9 mouse cellular contexts compared by ENCODE assay signal in the genomic region with DNA sequence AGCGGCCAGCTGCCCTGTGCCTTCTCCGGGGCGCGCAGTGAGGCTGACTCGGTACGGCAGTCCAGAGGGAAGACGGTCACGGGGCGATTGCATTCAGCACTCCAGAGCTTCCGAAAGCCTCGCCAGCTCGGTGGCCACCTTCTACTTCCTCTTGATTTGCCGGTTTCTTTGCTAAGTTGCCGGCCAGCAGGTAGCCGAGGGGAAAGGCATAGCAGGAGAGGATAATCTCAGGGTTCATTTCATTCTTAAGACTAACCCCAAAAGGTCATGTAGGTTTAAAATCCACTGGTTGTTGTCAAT. TPM values are rescaled to one million over a fixed set of nuclear protein-coding genes. Genes with fewer than 3 reads are reported as not detected.
DNase-seq lines count a peak whose midpoint lies in the region; ATAC-seq and TF ChIP-seq lines count a peak whose summit lies in the region.
"Had no signal": no experiment of that assay in that cellular context is flagged by ENCODE, and none has a peak within 500 bp of the region (broad histone marks: within the 10 kb centered on the region; RNA-seq: fewer than 3 reads in every experiment).

No protein-coding gene starts in this region.

- H3K4me1 ChIP-seq in heart, embryonic 11.5 days (ENCODE audit: control insufficient read depth, insufficient read depth, low read length): no peaks in the 10 kb centered on the region
- no peaks in the 10 kb centered on the region for H3K4me1 ChIP-seq in bone marrow macrophage, adult 2 months (ENCODE audit: control insufficient read depth, insufficient read depth, low read length)
- H3K4me1 ChIP-seq in hindbrain, embryonic 12.5 days: 0 out of 2 replicates have a peak, but pooled peaks cover 2% of the 10 kb centered on the region
- peaks cover 33% of the 10 kb centered on the region for H3K4me1 ChIP-seq in megakaryocyte, embryonic 14.5 days

- DNase-seq in heart, postnatal 25 days (ENCODE audit: low spot score): no peak
- no peak for DNase-seq in embryo, embryonic 10.5 days (ENCODE audit: low spot score)
- no peak for DNase-seq in cerebellum, adult 9-11 months
- no peak for DNase-seq in lung, postnatal 10 days

- H3K27ac ChIP-seq in heart, embryonic 11.5 days (ENCODE audit: low read depth, low read length): peak overlapping the region; percentile 91
- no peak overlapping the region for H3K27ac ChIP-seq in bone marrow macrophage, adult 2 months (ENCODE audit: insufficient read depth, low read depth, low read length)
- peak overlapping the region; percentile 97 for H3K27ac ChIP-seq in hindbrain, embryonic 12.5 days

- no peaks in the 10 kb centered on the region; the same call in 1 of the 2 replicates for H3K36me3 ChIP-seq in heart, embryonic 11.5 days (ENCODE audit: control insufficient read depth, insufficient read depth, low read length)
- 0 out of 2 replicates have a peak, but pooled peaks cover 1% of the 10 kb centered on the region for H3K36me3 ChIP-seq in hindbrain, embryonic 12.5 days
- no peaks in the 10 kb centered on the region for H3K36me3 ChIP-seq in megakaryocyte, embryonic 14.5 days (replicated peaks; ENCODE audit: low read length)

- no peaks in the 10 kb centered on the region for H3K9me3 ChIP-seq in heart, embryonic 11.5 days (replicated peaks; ENCODE audit: control insufficient read depth, low read length)
- no peaks in the 10 kb centered on the region for H3K9me3 ChIP-seq in hindbrain, embryonic 12.5 days (replicated peaks)
- H3K9me3 ChIP-seq in megakaryocyte, embryonic 14.5 days: no peaks in the 10 kb centered on the region

- no peak for ATAC-seq in heart, embryonic 11.5 days (replicated peaks; ENCODE audit: insufficient number of reproducible peaks, low FRiP score, low TSS enrichment)
- no peak for ATAC-seq in hindbrain, embryonic 12.5 days (ENCODE audit: low FRiP score)

- peak overlapping the region; percentile 64 for H3K4me2 ChIP-seq in heart, embryonic 11.5 days
- H3K4me2 ChIP-seq in hindbrain, embryonic 12.5 days (replicated peaks): peak overlapping the region; percentile 72

- no peaks in the 10 kb centered on the region for H3K27me3 ChIP-seq in heart, embryonic 11.5 days (ENCODE audit: control insufficient read depth, insufficient read depth, low read length)
- no peaks in the 10 kb centered on the region for H3K27me3 ChIP-seq in hindbrain, embryonic 12.5 days
- peaks cover 41% of the 10 kb centered on the region for H3K27me3 ChIP-seq in megakaryocyte, embryonic 14.5 days (replicated peaks)
- H3K27me3 ChIP-seq: CH12.LX had no signal

- no peak for TF ChIP-seq CTCF in bone marrow macrophage, adult 2 months (IDR thresholded peaks at IDR 0.05; ENCODE audit: low read depth, low read length)

- TF ChIP-seq POLR2A in bone marrow macrophage, adult 2 months (IDR thresholded peaks at IDR 0.05; ENCODE audit: borderline replicate concordance, low read depth, low read length): no peak

- 2% methylated on average over 15 of the region's 15 CpGs for WGBS in heart, embryonic 11.5 days (ENCODE audit: insufficient replicate concordance)
- WGBS in hindbrain, embryonic 12.5 days: under 1% methylated on average over 15 of the region's 15 CpGs

- peak overlapping the region; percentile 78 for H3K4me3 ChIP-seq in heart, embryonic 11.5 days (ENCODE audit: low read depth, low read length)
- peak overlapping the region; percentile 23; the same call in 1 of the 2 replicates for H3K4me3 ChIP-seq in bone marrow macrophage, adult 2 months (ENCODE audit: insufficient read depth, low read length)
- peak overlapping the region; percentile 87 for H3K4me3 ChIP-seq in hindbrain, embryonic 12.5 days
- H3K4me3 ChIP-seq in megakaryocyte, embryonic 14.5 days (replicated peaks): peak overlapping the region; percentile 92

- intact Hi-C loops in heart, postnatal 25 days (cut with DNase I): loop anchor here (10.0 kb wide), 1 partner anchor 299 kb away; no protein-coding TSS in a partner anchor

- H3K9ac ChIP-seq in heart, embryonic 11.5 days (ENCODE audit: low read depth, low read length): peak overlapping the region; percentile 93
- H3K9ac ChIP-seq in hindbrain, embryonic 12.5 days: peak overlapping the region; percentile 92

RNA-seq across cellular contexts. Expression of a gene that starts 2.6 kb away (rescaled TPM):
- polyA plus RNA-seq in heart, embryonic 11.5 days (2014; fragmentation: Nextera tagmentation; extraction: Ambion mirVana): 46.9 and 52.5 TPM in 2 replicates
- total RNA-seq in heart, postnatal 25 days (2021): 1 to 10 TPM; 6.5 to 6.9 TPM
- 0.13 and 0.48 TPM in 2 replicates for polyA plus RNA-seq in bone marrow macrophage, adult 2 months (2012; ENCODE audit: insufficient read depth, insufficient read length, missing spikeins)
- polyA plus RNA-seq in hindbrain, embryonic 12.5 days (2016; fragmentation: Nextera tagmentation; extraction: Ambion mirVana): 85.9 and 86.5 TPM in 2 replicates
- polyA plus RNA-seq in megakaryocyte, embryonic 14.5 days (2012; ENCODE audit: insufficient read depth, low replicate concordance): 0.07 TPM in 1 of 2 replicates, not detected in the other
- total RNA-seq: CH12.LX had no signal

Comparison
In these comparisons a context has a peak if more than half of its experiments do, and no peak if none do; other contexts are left out.
1. H3K4me3 ChIP-seq: peak in every context shown above with its lines; median percentile 92 in megakaryocyte, embryonic 14.5 days; 87 in hindbrain, embryonic 12.5 days; 78 in heart, embryonic 11.5 days; 23 in bone marrow macrophage, adult 2 months.
2. RNA of a gene that starts 2.6 kb away (polyA plus RNA-seq): 85.9 to 86.5 TPM in hindbrain, embryonic 12.5 days and 46.9 to 52.5 TPM in heart, embryonic 11.5 days; 0.13 to 0.48 TPM in bone marrow macrophage, adult 2 months and 0.07 TPM in megakaryocyte, embryonic 14.5 days; every median in the first group is over 10 times any median in the second.